In genomic region chr5:117519858-117520495, GRCm38 (mm10) we compare ENCODE assay signal across 16 mouse cellular contexts.
DNase-seq lines count a peak whose midpoint lies in the region; ATAC-seq and TF ChIP-seq lines count a peak whose summit lies in the region.
"Had no signal": no experiment of that assay in that cellular context is flagged by ENCODE, and none has a peak within 500 bp of the region (broad histone marks: within the 10 kb centered on the region; RNA-seq: fewer than 3 reads in every experiment).

No protein-coding gene starts in this region.

- no peak for TF ChIP-seq EP300 in ES-Bruce4 (IDR thresholded peaks at IDR 0.05; ENCODE audit: insufficient read depth, low read depth, low read length)

- no peak for DNase-seq in hindbrain, postnatal 0 days (ENCODE audit: low spot score)
- no peak for DNase-seq in lung, embryonic 14.5 days
- no peak for DNase-seq in lung, adult 18-20 months
- DNase-seq in naive thymus-derived CD4-positive, alpha-beta T cell, adult 2 months (ENCODE audit: low read depth): peak; percentile 44
- no peak for DNase-seq in thymus, postnatal 25 days
- DNase-seq: adrenal gland, postnatal 36 days; cerebellum, adult 11-12 months; embryo, embryonic 11 days; heart, postnatal 4 days; lung, postnatal 10 days had no signal

- H3K4me3 ChIP-seq in hindbrain, postnatal 0 days (ENCODE audit: low read length): no peak overlapping the region
- H3K4me3 ChIP-seq in hindbrain, embryonic 13.5 days: no peak overlapping the region
- no peak overlapping the region for H3K4me3 ChIP-seq in lung, embryonic 14.5 days (ENCODE audit: low read depth, low read length)
- H3K4me3 ChIP-seq in ES-Bruce4 (ENCODE audit: low read depth, low read length): no peak overlapping the region
- H3K4me3 ChIP-seq: intestine, embryonic 15.5 days; midbrain, embryonic 13.5 days; neural tube, embryonic 13.5 days had no signal

- H3K4me2 ChIP-seq in hindbrain, postnatal 0 days (ENCODE audit: low read depth, low read length): no peak overlapping the region
- no peak overlapping the region for H3K4me2 ChIP-seq in hindbrain, embryonic 13.5 days
- H3K4me2 ChIP-seq in lung, embryonic 14.5 days: no peak overlapping the region
- H3K4me2 ChIP-seq: intestine, embryonic 15.5 days; midbrain, embryonic 13.5 days; neural tube, embryonic 13.5 days had no signal

- no peaks in the 10 kb centered on the region for H3K36me3 ChIP-seq in hindbrain, postnatal 0 days (ENCODE audit: insufficient read depth, low read length)
- no peaks in the 10 kb centered on the region for H3K36me3 ChIP-seq in hindbrain, embryonic 13.5 days
- H3K36me3 ChIP-seq in lung, embryonic 14.5 days (ENCODE audit: insufficient read depth): no peaks in the 10 kb centered on the region
- no peaks in the 10 kb centered on the region for H3K36me3 ChIP-seq in ES-Bruce4 (ENCODE audit: control insufficient read depth, insufficient read depth, low read length, poor library complexity, severe bottlenecking)
- H3K36me3 ChIP-seq: intestine, embryonic 15.5 days; midbrain, embryonic 13.5 days; neural tube, embryonic 13.5 days had no signal

- no peak for TF ChIP-seq POLR2A in ES-Bruce4 (IDR thresholded peaks at IDR 0.05; ENCODE audit: insufficient read depth, low read length)

- no peaks in the 10 kb centered on the region for H3K4me1 ChIP-seq in hindbrain, postnatal 0 days (ENCODE audit: insufficient read depth, low read length)
- H3K4me1 ChIP-seq in hindbrain, embryonic 13.5 days (replicated peaks): peaks cover 5% of the 10 kb centered on the region
- H3K4me1 ChIP-seq in lung, embryonic 14.5 days (ENCODE audit: insufficient read depth): no peaks in the 10 kb centered on the region
- H3K4me1 ChIP-seq in ES-Bruce4 (ENCODE audit: control insufficient read depth, insufficient read depth, low read length): no peaks in the 10 kb centered on the region
- H3K4me1 ChIP-seq: intestine, embryonic 15.5 days; midbrain, embryonic 13.5 days had no signal

- H3K27ac ChIP-seq in hindbrain, postnatal 0 days: no peak overlapping the region
- H3K27ac ChIP-seq in hindbrain, embryonic 13.5 days: no peak overlapping the region
- no peak overlapping the region for H3K27ac ChIP-seq in lung, embryonic 14.5 days (ENCODE audit: low read depth)
- H3K27ac ChIP-seq in ES-Bruce4 (ENCODE audit: insufficient read depth, low read length): no peak overlapping the region
- H3K27ac ChIP-seq: intestine, embryonic 15.5 days; midbrain, embryonic 13.5 days; neural tube, embryonic 13.5 days had no signal

- no peaks in the 10 kb centered on the region for H3K27me3 ChIP-seq in hindbrain, postnatal 0 days (ENCODE audit: insufficient read depth, low read length)
- 0 out of 2 replicates have a peak, but pooled peaks cover 4% of the 10 kb centered on the region for H3K27me3 ChIP-seq in hindbrain, embryonic 13.5 days
- no peaks in the 10 kb centered on the region for H3K27me3 ChIP-seq in lung, embryonic 14.5 days (ENCODE audit: insufficient read depth, low read length)
- no peaks in the 10 kb centered on the region for H3K27me3 ChIP-seq in ES-Bruce4 (ENCODE audit: control insufficient read depth, insufficient read depth, low read length, poor library complexity, severe bottlenecking)
- H3K27me3 ChIP-seq: intestine, embryonic 15.5 days; midbrain, embryonic 13.5 days; neural tube, embryonic 13.5 days had no signal

- no peaks in the 10 kb centered on the region for H3K9me3 ChIP-seq in hindbrain, postnatal 0 days (ENCODE audit: low read length)
- H3K9me3 ChIP-seq in hindbrain, embryonic 13.5 days: no peaks in the 10 kb centered on the region; the same call in 1 of the 2 replicates
- no peaks in the 10 kb centered on the region for H3K9me3 ChIP-seq in lung, embryonic 14.5 days (ENCODE audit: low read depth, low read length)
- no peaks in the 10 kb centered on the region for H3K9me3 ChIP-seq in ES-Bruce4 (replicated peaks; ENCODE audit: control insufficient read depth, insufficient read depth, low read length, poor library complexity, severe bottlenecking)
- H3K9me3 ChIP-seq: intestine, embryonic 15.5 days; midbrain, embryonic 13.5 days; neural tube, embryonic 13.5 days had no signal

- WGBS in hindbrain, postnatal 0 days: 41% methylated on average over 4 of the region's 4 CpGs
- 40% methylated on average over 4 of the region's 4 CpGs for WGBS in hindbrain, embryonic 13.5 days
- 30% methylated on average over 4 of the region's 4 CpGs for WGBS in lung, embryonic 14.5 days

- no peak for ATAC-seq in hindbrain, postnatal 0 days
- no peak for ATAC-seq in hindbrain, embryonic 13.5 days (ENCODE audit: low FRiP score)
- ATAC-seq in lung, embryonic 14.5 days (ENCODE audit: insufficient read depth): no peak
- no peak for ATAC-seq in erythroid progenitor cell, adult 5-6 weeks (replicated peaks; ENCODE audit: low FRiP score, poor library complexity, severe bottlenecking)
- ATAC-seq: intestine, embryonic 15.5 days; midbrain, embryonic 13.5 days had no signal

- no peak overlapping the region for H3K9ac ChIP-seq in hindbrain, postnatal 0 days (replicated peaks; ENCODE audit: low read length)
- H3K9ac ChIP-seq in hindbrain, embryonic 13.5 days: no peak overlapping the region
- no peak overlapping the region for H3K9ac ChIP-seq in lung, embryonic 14.5 days
- H3K9ac ChIP-seq in ES-Bruce4 (ENCODE audit: low read depth, poor library complexity, severe bottlenecking): no peak overlapping the region
- H3K9ac ChIP-seq: intestine, embryonic 15.5 days; midbrain, embryonic 13.5 days; neural tube, embryonic 13.5 days had no signal

- peak; percentile 68 for TF ChIP-seq CTCF in hindbrain, postnatal 0 days (IDR thresholded peaks at IDR 0.05; ENCODE audit: low read depth)
- TF ChIP-seq CTCF in lung, embryonic 14.5 days (IDR thresholded peaks at IDR 0.05; ENCODE audit: low read depth): peak; percentile 52
- TF ChIP-seq CTCF in ES-Bruce4 (IDR thresholded peaks at IDR 0.05; ENCODE audit: low read depth, low read length): peak; percentile 38
